Mouse (Mus musculus): ENCODE measurements around the gene Crnn. TPM values are rescaled to one million over a fixed set of nuclear protein-coding genes. Genes with fewer than 3 reads are reported as not detected.

Gene Crnn
- polyA plus RNA-seq, 1 experiment from 2014 or later, result not detected

Other genes starting within 250 kb of the Crnn start
- gene Lce3a, start 218.6 kb upstream of the Crnn start, polyA plus RNA-seq (2016; fragmentation: Nextera tagmentation; extraction: Ambion mirVana), result not detected in 2 replicates
- not detected in 2 replicates for gene Lce3b, start 211.8 kb upstream of the Crnn start, polyA plus RNA-seq (2016; fragmentation: Nextera tagmentation; extraction: Ambion mirVana)
- gene Lce3c, start 200.3 kb upstream of the Crnn start, polyA plus RNA-seq (2016; fragmentation: Nextera tagmentation; extraction: Ambion mirVana), result not detected in 2 replicates
- gene Lce3d, start 187.4 kb upstream of the Crnn start, polyA plus RNA-seq (2016; fragmentation: Nextera tagmentation; extraction: Ambion mirVana), result not detected in 2 replicates
- gene Lce3e, start 177.7 kb upstream of the Crnn start, polyA plus RNA-seq (2016; fragmentation: Nextera tagmentation; extraction: Ambion mirVana), result not detected in 2 replicates
- gene Lce3f, start 152.6 kb upstream of the Crnn start, polyA plus RNA-seq (2016; fragmentation: Nextera tagmentation; extraction: Ambion mirVana), result not detected in 2 replicates
- not detected in 2 replicates for gene Crct1, start 129.1 kb upstream of the Crnn start, polyA plus RNA-seq (2016; fragmentation: Nextera tagmentation; extraction: Ambion mirVana)
- not detected in 2 replicates for gene Lce1m, start 125.7 kb upstream of the Crnn start, polyA plus RNA-seq (2016; fragmentation: Nextera tagmentation; extraction: Ambion mirVana)
- not detected in 2 replicates for gene Gm4858, start 76.0 kb upstream of the Crnn start, polyA plus RNA-seq (2016; fragmentation: Nextera tagmentation; extraction: Ambion mirVana)
- gene Flg2, start 52.5 kb downstream of the Crnn start, polyA plus RNA-seq (2016; fragmentation: Nextera tagmentation; extraction: Ambion mirVana), result not detected in 2 replicates
- not detected in 2 replicates for gene Flg, start 128.7 kb downstream of the Crnn start, polyA plus RNA-seq (2016; fragmentation: Nextera tagmentation; extraction: Ambion mirVana)
- gene Hrnr, start 175.0 kb downstream of the Crnn start, polyA plus RNA-seq (2016; fragmentation: Nextera tagmentation; extraction: Ambion mirVana), result not detected in 2 replicates
- gene Rptn, start 248.9 kb downstream of the Crnn start, polyA plus RNA-seq (2016; fragmentation: Nextera tagmentation; extraction: Ambion mirVana), result not detected in 2 replicates